Mouse (Mus musculus): ENCODE data around the gene Lrrc72.

Gene Lrrc72

DNA sequence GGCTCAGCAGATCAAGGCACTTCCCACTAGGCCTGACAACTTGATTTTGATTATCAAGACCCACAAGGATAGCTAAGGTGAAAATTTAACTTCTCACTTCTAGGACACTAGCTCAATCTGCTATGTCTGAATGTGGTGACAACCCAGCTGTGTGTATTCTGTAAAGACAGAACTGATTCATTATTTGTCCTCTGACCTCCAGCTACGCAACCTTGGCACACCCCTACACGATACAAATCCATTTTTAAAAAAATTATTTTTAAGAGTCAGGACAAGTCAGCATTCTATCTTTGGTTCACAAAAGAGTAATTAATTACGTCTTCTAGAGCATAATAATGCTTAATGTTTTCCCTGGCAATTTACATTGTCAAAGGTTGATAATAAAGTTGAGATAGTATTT is 63.6 kb downstream of the Lrrc72 start:
- no peak for DNase-seq

DNA sequence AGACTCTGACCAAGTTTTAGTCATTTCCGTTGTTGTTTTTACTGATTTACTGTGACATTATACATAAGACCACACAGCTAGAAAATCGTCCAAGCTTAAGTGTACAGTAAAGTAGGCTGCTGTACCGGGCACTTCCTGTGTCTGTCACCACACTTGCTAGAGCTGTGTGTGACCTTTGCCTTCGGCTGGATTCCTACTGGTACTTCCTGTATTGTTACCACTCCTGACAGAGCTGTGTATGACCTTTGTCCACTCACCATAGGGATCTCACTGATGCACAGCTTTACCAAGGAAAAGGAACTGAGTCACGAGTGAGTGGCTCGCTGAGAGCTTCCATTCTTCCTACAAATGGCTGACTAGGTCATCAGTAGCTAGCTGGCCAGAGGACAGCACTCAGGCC is 66.1 kb downstream of the Lrrc72 start:
- no peak for DNase-seq

DNA sequence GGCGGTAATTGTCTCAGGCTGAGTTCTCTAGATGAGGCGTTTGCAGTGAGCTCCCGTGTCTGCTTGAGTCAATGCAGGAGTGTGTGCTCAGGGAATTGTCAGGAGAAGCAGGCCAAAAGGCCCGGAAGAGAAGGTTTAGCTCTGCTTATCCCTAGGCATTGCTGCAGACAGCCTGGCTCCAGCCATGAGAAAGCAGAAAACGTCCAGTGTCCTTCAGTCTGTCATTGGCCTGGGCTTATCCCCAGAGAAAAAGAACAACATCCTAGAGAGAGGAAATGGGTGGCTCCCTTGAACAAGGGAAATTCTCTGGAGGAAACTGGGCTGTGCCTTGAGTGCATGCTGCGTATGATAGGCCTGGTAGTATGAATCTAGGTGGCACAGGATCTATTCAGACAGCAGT is 70.6 kb downstream of the Lrrc72 start:
- no peak for DNase-seq

DNA sequence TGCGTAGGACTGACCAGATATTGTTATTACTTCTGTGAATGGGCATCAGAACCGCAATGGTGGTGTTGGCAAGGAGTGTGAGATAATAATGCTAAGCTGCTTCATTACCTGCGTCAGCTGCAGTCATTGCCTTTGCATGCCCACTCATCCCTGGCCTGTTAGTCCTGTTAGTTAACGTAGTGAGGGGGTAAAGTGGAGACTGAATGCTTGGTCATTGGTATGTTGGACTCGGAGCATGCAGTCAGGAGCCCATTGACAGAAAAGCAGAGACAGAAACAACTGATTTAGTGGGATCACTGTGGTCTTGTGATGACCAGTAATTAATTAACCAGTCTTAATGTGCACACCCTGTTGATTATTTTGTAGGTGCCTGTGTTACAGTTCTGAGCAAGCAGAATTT is 76.0 kb downstream of the Lrrc72 start:
- DNase-seq = no peak

GRCm38 (mm10) chr12:36165299-36165698 is 87.9 kb downstream of the Lrrc72 start:
- no peak for DNase-seq

DNA sequence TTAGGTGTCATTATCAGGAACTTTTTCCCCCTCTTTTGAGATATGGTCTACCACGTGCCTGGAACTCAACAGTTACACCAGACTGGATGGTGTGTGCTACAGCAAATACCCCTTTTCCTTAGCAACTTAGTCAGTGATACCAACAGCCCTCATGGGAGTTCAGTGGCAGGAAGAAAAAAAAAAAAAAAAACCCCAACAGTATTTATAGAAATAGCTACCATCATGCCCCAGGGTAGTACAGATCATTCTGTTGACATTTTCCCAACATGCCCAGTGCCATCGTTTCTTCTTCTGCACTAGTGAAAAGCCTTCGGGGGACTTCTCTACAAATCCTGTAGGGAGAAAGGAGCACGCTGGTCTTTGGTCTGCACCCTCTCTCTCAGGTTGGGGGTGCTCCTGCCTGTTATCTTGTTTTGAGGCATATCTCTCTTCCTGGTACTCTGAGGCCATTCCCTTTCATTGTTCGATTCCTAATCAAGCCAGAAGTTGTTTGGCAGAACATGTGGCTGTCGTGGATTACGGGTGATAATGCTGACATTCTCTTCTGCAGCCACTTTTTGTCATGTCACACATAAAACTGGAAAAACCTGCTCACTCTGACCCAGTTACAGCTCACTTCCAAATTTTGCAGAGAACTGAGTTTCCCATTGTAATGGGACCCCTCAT is 88.9 kb downstream of the Lrrc72 start:
- peak; percentile 21 for DNase-seq
